Mouse (Mus musculus): ENCODE data around the gene Arx.

GRCm38 (mm10) chrX:93292031-93292430 is 5.8 kb downstream of the Arx start:
- TF ChIP-seq POLR2A (IDR thresholded peaks at IDR 0.05; ENCODE audit: insufficient read depth, low read length) (no peak), CTCF (IDR thresholded peaks at IDR 0.05; ENCODE audit: low read depth, low read length) (no peak), EP300 (IDR thresholded peaks at IDR 0.05; ENCODE audit: insufficient read depth, low read depth, low read length) (no peak)

Data from ES-Bruce4 (cell line).